Mouse (Mus musculus): ENCODE measurements around the gene Gcdh.

- TF ChIP-seq CTCF (IDR thresholded peaks at IDR 0.05; ENCODE audit: low read depth) (no peak), EP300 (IDR thresholded peaks at IDR 0.05; ENCODE audit: low read depth) (no peak)
These were observed 8.7 kb upstream of the Gcdh start for GRCm38 (mm10) chr8:84902367-84902919.
